Mouse (Mus musculus) cortical plate, adult 2 months (tissue): ENCODE measurements around the gene Zdhhc6. TPM values are rescaled to one million over a fixed set of nuclear protein-coding genes. Genes with fewer than 3 reads are reported as not detected.

Source experiments
- H3K27ac ChIP-seq: fragments of 200-500 bp; 2 replicates; pipeline ENCODE4 v1.5.1; 2012; ENCODE audit warnings: low read length, control low read depth, inconsistent platforms; ENCODE audit not compliant: insufficient read depth
- H3K4me1 ChIP-seq: fragments of 200-500 bp; 2 replicates; pipeline ENCODE4 v1.6.1; 2011; ENCODE audit warnings: low read length; ENCODE audit not compliant: control insufficient read depth, insufficient read depth
- H3K4me3 ChIP-seq: fragments of 200-500 bp; 2 replicates; pipeline ENCODE4 v1.5.1; 2011; ENCODE audit warnings: mild to moderate bottlenecking, low read length, control low read depth; ENCODE audit not compliant: insufficient read depth
- CTCF ChIP-seq: fragments of 200-500 bp; IDR thresholded peaks from 2 replicates; pipeline ENCODE4 v1.5.1; 2011; ENCODE audit warnings: mild to moderate bottlenecking, control low read depth, low read length; ENCODE audit not compliant: insufficient read depth; ENCODE audit errors: extremely low read depth
- POLR2A ChIP-seq: fragments of 200-500 bp; IDR thresholded peaks from 2 replicates; pipeline ENCODE4 v1.6.1; 2011; ENCODE audit warnings: mild to moderate bottlenecking, low read length, control low read depth; ENCODE audit not compliant: insufficient read depth; ENCODE audit errors: extremely low read depth
- polyA plus RNA-seq: library from polyadenylated mRNA; depleted of rRNA; stranded (reverse); fragments of >200 nt; gene quantifications from 2 replicates; pipeline ENCODE4 v1.2.3, GENCODE M21; 2012

Gene Zdhhc6
- polyA plus RNA-seq, 1 experiment: 27.2 TPM

DNA sequence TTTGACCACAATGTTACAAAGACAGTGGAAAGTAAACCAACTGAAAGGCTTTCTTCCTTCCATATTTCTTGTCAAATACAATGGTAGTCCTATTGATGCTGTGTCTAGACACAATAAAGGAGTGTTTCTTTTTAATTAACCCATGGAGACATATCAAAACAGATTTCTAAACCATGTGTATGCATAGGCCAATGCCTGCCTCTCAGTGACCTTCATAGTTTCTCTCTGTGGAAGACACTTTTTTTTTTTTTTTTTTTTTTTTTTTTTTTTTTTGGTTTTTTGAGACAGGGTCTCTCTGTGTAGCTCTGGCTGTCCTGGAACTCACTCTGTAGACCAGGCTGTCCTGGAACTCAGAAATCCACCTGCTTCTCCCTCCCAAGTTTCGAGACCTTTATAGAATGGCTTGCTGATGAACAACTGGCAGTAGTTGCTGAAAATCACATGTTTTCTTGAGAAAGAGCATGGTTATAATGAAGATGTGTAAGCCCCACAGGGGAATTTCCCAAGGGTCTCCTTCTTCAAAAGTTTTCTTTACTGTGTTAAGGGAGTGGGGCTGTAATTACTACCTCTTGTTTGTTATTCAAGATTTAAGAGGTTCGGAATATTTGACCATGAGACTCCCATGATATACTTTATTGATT, 23.5 kb downstream of the Zdhhc6 start:
- no peak overlapping the region for H3K4me3 ChIP-seq
- H3K4me1 ChIP-seq: no peaks in the 10 kb centered on the region
- TF ChIP-seq POLR2A: no peak
- TF ChIP-seq CTCF: no peak
- H3K27ac ChIP-seq: no peak overlapping the region

GRCm38 (mm10) chr19:55290621-55291270, 25.1 kb downstream of the Zdhhc6 start:
- Histone ChIP-seq H3K4me3 (no peak overlapping the region), H3K27ac (no peak overlapping the region), H3K4me1 (no peaks in the 10 kb centered on the region)
- no peak for TF ChIP-seq POLR2A
- no peak for TF ChIP-seq CTCF

- no peaks in the 10 kb centered on the region for H3K4me1 ChIP-seq
- H3K27ac ChIP-seq: no peak overlapping the region
- TF ChIP-seq POLR2A (no peak), CTCF (no peak)
- no peak overlapping the region for H3K4me3 ChIP-seq
These were observed 26.9 kb downstream of the Zdhhc6 start for GRCm38 (mm10) chr19:55288974-55289373.

DNA sequence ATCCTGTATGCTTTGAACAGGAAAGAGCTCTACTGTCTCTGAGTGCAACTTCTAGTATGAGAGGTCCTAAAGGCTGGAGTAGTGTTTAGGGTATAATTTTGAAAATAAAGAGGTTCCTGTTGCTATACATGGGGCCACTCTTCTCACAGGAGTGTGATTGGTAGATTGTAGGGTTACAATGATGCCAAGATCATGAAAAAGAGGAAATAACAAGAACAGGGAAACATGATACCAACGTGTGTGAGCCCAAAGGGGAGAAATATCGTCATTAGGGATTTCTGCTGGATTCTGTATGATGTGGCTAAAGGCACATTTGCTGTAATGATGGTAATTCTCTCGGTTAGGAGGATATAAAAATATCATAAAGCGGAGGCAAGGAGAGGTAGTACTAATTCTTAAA, 29.8 kb downstream of the Zdhhc6 start:
- TF ChIP-seq POLR2A (no peak), CTCF (no peak)
- H3K27ac ChIP-seq: no peak overlapping the region
- no peaks in the 10 kb centered on the region for H3K4me1 ChIP-seq
- no peak overlapping the region for H3K4me3 ChIP-seq

DNA sequence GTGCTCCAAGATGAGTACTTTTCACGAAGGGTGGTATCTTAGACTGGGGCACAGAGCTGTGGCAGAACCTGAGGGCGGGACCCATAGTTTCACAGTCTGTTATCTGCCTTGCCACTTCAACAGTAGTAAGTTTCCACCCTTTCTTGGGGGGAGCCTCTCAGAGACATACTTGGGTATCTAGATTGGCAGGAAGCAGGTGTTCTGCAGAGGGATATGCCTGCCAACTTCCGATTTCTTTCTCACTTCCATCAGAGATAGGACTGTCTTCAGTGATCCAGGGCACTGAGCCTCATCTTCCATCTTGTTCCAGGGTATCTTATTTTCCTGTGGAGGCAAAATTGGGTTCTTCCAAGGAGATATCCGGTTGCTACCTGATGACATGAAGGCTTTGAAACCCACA, 31.7 kb downstream of the Zdhhc6 start:
- TF ChIP-seq POLR2A: no peak
- TF ChIP-seq CTCF: no peak
- H3K4me1 ChIP-seq: no peaks in the 10 kb centered on the region
- no peak overlapping the region for H3K27ac ChIP-seq
- no peak overlapping the region for H3K4me3 ChIP-seq

- Histone ChIP-seq H3K4me3 (no peak overlapping the region), H3K27ac (no peak overlapping the region)
- no peak for TF ChIP-seq POLR2A
- TF ChIP-seq CTCF: no peak
These were observed 39.1 kb downstream of the Zdhhc6 start for GRCm38 (mm10) chr19:55276770-55277169.

GRCm38 (mm10) chr19:55276100-55276499, 39.7 kb downstream of the Zdhhc6 start:
- TF ChIP-seq POLR2A (no peak), CTCF (no peak)
- Histone ChIP-seq H3K27ac (no peak overlapping the region), H3K4me1 (no peaks in the 10 kb centered on the region; the same call in 1 of the 2 replicates), H3K4me3 (no peak overlapping the region)

More at GRCm38 (mm10) chr19:55276770-55277169, 39.1 kb downstream of the Zdhhc6 start:
- no peaks in the 10 kb centered on the region; the same call in 1 of the 2 replicates for H3K4me1 ChIP-seq

DNA sequence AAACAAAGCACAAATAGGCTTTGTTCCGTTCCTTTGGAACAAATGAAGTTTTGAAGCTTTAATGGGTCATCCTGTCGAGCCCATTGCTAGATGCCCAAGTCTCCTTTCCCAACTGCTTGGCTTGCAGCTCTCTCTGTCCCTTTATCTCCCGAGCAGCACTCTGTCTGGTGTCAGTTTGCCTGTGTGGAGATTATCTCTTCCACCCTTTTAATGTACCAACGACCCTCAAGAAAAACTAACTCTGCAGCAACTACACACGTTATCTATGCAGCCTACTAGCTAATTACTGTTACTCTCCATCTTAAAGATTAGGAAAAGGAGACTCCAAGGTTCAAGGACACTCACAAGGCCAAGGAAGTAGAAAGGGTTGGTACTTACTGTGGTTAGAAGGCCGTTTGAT, 42.5 kb downstream of the Zdhhc6 start:
- Histone ChIP-seq H3K4me3 (no peak overlapping the region), H3K27ac (no peak overlapping the region), H3K4me1 (no peaks in the 10 kb centered on the region; the same call in 1 of the 2 replicates)
- TF ChIP-seq POLR2A (no peak), CTCF (no peak)

- TF ChIP-seq POLR2A (no peak), CTCF (no peak)
- Histone ChIP-seq H3K27ac (no peak overlapping the region), H3K4me3 (no peak overlapping the region), H3K4me1 (no peaks in the 10 kb centered on the region)
These were observed 44.4 kb downstream of the Zdhhc6 start for GRCm38 (mm10) chr19:55271448-55271847.

GRCm38 (mm10) chr19:55269051-55269450, 46.8 kb downstream of the Zdhhc6 start:
- Histone ChIP-seq H3K4me3 (no peak overlapping the region), H3K4me1 (no peaks in the 10 kb centered on the region), H3K27ac (no peak overlapping the region)
- no peak for TF ChIP-seq POLR2A

GRCm38 (mm10) chr19:55268150-55268549, 47.7 kb downstream of the Zdhhc6 start:
- no peaks in the 10 kb centered on the region for H3K4me1 ChIP-seq
- H3K27ac ChIP-seq: no peak overlapping the region
- no peak overlapping the region for H3K4me3 ChIP-seq
- TF ChIP-seq CTCF: no peak
- TF ChIP-seq POLR2A: no peak
